Mouse (Mus musculus) layer of hippocampus, adult 9-10 months (tissue): Measurements from ENCODE around the gene Cnbd2.

Experiments used
- DNase-seq: peaks from one replicate; pipeline ENCODE4 v3.0.0; 2022; ENCODE audit warnings: low spot score

Cnbd2 gene

DNA sequence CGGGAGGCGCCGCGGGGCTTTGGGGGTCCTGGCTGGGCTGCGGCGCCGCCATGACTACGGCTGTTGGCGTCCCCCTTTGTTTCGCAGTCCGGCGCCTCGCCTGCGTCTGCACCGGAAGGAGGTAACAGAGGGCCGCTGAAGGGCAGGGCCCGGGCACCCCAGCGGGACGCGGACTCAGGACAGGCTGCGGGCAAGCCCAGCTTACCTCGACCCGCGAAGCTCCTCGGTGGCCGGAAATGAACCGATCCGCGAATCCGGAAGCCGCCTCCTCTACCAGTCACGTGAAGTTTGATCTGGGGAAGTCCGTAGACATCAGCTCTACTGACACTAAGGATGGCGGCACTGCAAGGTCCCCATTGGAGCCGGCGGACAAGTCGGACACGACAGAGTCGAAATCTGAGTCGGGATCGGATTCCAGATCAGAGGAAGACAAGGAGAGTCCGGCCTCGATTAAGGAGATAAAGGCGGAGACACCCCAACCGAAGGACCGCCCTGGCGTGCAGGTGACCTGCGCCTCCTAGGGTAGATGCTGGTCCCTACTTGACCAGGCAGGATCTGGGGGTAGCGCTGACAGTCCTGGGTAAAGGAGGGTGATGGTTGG, at the start of gene Cnbd2, which contains the start of gene Scand1:
TSS of gene Cnbd2 (plus strand) at position 3 of the 601 bp plus-strand sequence.
TSS of gene Scand1 (minus strand) at position 408 of the 601 bp plus-strand sequence.
- peak; percentile 61 for DNase-seq

DNA sequence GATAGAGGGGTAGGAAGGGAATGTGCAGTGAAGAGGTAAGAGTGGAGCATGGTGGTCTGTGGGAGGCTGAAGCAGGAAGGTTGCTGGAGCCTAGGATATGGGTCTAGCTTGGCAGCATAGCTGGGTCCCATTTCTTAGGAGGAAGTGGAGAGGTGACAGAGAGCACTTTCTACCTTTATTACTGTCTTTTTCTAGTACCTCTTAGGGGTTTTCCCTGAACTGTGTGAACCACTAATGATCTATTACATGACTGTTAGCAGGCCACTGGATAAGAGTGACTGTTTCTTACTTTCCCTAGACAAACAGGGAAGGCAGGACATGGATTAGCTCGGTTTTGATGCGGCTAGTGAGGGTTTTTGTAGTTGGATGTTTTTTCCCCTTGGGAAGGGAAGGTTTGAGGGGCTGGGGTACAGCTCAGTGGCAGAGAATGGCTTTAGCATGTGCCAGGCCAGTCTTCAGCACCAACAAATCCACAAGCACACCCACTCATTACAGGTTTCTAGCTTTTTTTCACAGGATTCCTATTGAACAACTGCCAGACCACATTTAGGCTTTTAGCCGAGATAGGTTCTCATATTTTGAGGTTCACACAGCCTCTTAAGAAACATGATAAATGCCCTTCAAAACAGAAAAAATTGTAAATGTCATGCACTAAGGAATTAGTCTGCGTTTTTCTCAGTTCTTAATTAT, 48.8 kb upstream of the Cnbd2 start:
- DNase-seq: no peak

DNA sequence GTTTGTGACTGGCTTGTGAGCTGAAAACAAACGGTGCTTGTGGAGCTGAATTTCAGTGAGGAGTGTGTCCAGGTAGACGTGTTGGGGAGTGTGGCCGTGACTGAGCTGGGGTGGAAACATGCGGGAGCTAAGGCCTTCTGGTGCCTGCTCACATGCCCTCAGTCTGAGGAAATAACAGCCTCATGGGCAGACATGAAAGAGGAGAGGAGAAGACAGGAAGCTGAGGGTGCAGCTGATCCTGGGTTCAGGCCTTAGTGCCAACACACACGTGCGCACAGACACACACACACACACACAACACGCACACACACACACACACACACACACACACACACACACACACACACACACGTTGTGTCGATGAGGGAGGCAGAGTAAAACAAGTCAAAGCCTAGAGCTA, 44.5 kb upstream of the Cnbd2 start:
- no peak for DNase-seq

DNA sequence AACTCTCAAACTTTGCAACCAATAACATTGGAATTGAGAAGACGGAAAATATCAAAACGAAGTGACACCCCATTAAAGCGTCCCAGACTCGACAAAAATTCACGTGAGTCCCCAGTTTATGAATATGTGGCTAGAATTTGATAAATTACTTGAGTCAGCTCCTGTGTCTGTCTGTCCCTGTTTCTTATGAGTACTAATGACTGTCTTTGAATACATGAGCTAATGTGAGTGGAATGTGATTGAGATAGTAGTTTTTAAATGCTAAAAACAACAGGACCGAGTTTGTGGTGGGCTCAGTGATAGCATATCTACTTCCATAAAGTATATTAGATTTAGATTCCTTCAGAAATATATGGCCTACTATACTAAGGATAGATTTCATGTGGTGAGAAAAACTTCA, 39.5 kb upstream of the Cnbd2 start:
- DNase-seq: no peak

DNA sequence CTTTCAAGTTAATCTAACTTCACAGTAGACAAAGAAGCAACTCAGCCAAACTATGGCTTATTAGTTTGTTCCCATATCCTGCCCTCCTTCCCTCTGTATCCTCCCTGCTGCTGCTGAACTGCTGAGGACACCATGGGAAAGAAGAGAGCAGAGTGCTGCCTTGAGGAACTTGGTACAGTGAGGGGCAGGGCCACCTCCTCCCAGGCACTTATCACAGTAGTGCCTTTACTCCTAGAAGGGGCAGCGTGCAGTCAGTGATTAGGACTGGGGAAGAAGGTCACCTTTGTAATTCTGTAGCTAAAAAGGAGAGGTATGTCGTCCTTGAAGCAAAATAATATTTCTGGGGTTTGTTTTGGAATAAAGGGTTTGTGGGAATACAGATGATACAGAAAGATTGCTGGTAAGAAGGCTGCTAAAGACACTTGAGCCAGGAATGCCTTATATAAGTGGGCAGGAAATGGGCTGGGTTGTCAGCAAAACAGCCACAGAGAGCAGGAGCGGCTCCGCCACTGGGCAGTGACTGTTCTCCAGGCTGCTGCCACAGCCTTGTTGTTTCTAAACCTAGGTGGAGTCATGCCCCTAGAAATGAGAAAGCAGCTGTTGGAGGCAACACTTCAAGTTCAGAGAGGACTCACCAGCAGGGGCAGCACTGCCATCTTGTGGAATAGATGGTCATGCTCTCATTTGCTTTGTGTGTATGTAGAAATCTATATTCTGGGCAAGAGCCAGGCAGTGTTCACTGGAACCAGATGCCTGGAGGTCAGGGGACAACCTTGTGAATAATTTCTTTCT, 33.7 kb upstream of the Cnbd2 start:
- peak; percentile 83 for DNase-seq

DNA sequence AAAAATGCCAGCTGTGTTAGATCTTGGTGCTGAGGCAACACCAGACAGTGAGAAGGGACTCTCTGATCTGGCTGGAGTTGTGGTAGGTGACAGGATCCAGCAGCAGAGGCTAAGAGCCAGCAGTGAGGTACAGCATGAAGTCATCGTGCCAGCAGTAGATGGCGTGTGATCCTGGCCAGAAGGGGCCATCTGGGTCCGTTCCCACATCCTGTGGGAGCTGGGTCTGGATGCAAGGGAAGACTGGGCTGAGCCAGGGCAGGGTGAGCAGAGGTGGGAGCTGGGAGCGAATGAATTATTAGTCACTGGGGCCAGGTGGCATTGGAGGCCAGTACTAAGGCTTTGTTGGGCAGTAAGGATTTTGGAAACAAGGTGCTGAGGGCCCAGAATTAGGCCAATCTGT, 30.9 kb upstream of the Cnbd2 start:
- DNase-seq: no peak

DNA sequence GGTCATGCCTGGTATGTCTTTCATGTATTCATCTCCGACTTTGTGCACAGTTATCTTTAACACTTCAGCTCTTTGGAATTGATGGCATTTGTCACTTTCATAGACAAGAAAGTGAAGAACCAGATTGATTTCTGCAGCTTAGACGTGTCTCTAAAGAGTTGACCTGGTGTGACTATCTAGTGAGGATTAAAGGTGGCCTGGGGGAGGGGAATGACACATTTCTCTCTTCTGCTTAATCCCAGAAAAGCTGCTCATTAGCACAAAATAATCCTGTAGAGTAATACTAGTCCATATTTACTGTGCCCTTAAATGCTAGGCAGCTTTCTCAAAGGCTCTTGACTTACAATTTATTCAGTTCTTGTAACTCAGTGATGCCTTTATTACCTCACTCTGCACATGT, 26.9 kb upstream of the Cnbd2 start:
- DNase-seq: no peak

DNA sequence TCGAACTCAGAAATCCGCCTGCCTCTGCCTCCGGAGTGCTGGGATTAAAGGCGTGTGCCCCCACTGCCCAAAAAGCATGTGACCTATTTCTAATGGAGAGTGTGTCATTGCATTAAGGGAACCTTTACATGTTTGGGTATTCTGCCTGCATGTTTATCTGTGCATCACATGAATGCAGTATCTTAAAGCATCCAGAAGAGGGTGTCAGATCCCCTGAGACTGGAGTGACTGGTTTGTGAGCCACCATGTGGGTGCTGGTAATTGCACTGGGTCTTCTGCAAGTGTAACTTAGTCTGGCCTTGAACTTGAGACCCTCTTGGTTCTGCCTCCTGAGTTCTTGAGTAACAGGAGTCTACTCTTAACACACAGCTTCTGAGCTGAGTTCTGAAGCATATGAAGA, 25.4 kb upstream of the Cnbd2 start:
- DNase-seq: no peak

DNA sequence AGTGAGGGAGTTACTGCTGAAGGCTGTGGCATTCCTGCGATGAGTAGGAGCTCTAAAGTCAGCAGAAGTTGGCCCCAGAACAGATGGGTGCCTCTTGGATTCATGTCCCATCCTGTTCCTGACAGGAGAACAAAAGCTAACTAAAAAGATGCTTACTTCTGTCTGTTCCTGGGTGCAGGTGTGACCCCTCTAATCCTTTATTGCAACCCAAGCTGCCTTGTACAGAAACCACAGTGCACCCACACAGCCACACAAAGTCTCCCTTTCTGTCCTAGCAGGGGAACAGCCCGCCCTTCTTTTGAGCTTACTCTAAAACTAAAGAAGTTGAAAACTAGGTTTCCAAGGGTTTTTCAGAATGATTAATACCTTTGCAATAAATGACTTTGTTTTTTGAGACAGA, 23.9 kb upstream of the Cnbd2 start:
- DNase-seq: no peak

DNA sequence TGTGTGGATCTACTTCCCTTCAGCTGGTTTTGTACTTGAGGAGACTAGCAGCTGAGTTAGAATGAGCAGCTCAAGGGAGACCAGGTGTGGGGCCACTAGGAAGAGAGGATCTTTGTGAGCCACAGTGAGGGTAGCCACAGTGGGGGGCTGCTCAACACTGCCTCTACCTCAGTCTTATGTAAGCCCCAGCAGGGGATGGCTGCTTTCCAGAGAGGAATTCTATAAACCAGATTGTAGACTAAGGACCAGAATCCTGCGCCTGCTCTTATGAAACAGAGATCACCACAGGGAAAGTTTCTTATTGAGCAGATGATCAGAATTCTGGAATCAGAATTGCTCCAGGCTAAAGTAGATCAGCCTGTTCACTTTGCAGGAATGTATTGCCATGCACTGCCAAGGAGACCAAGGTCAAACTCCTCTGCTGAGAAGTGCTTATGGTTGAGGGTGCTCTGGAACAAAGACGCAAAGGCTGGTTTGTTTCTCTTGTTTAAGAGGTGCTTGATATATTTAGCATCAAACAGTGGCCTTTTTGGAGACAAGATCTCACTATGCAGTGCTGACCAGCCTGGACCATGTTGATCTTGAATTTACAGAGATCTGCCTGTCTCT, 22.4 kb upstream of the Cnbd2 start:
- DNase-seq: no peak

DNA sequence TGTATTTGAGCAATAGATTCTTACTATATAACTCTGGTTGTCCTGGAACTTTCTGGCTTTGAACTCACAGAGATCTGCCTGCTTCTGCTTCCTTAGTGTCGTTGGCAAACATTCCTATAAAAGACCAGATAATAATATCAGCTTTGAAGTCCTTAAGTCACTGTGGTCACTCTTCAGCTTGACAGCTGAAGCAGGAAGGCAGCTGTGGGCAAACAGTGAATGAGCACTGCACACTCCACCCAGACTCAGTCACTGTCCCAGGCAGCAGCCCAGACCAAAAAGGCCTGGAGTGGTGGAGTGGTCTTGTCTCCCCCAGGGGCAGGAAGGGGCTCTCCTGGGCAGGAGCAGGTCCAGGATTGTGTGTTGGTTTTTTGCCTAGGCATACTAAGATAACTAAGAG, 20.1 kb upstream of the Cnbd2 start:
- DNase-seq: no peak

DNA sequence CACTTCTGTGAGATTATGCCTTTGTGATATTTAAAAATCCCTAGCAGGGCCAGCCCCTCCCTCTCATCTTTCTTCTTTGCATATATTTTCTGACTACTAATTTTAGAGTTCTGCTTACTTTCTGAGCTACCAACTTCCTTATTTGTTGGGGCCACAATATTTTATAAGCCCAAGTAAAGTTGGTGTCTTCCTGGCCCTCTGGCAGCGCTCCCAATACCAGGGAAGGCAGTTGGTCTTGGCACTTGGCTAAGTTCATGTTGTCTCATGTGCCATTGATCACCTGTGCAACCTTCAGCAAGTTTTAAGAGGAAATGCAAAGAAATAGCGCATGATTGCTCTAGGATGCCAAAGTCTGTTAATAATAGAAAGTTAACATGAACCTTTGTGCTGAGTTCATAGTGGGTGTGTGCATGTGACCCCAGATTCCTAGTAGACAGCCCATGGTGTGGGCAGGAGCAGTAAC, 16.5 kb upstream of the Cnbd2 start:
- no peak for DNase-seq

DNA sequence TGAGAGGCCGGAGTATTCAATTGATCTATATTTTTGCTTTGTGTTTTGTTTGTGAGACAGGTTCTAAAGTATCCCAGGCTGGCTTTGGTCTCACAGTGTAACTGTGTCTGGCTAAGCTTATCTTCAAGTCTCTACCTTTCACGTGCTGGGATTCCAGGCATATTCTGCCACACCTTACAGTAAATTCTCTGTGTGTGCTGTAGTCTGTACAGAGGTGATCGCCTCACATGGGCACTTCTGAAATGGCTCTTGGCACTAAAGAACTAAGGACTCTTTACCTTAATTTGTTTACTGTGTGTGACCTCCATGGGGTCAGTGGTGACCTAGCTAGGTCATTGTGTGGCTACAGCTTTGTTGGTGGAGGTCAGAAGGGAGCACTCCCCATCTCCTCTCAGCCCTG, 15.9 kb upstream of the Cnbd2 start:
- no peak for DNase-seq

DNA sequence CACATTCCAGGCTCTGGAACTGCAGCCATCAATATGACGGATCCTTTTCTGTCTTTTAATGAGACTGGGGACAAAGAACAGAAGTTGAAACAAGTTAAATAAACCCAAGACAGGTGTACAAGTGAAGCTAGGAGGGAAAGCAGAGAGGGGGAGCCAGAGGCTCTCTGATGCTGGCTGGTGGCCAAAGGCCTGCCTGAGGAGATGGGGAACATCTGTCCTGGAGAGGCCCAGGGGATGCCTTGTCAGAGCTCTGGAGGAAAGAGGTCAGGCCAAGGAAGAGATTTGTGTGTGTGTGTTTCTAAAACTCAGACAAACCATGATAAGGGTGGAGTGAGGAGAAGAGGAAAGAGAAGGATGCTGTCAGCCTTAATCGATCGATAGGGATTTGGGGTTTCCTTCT, 14.4 kb upstream of the Cnbd2 start:
- DNase-seq: no peak

DNA sequence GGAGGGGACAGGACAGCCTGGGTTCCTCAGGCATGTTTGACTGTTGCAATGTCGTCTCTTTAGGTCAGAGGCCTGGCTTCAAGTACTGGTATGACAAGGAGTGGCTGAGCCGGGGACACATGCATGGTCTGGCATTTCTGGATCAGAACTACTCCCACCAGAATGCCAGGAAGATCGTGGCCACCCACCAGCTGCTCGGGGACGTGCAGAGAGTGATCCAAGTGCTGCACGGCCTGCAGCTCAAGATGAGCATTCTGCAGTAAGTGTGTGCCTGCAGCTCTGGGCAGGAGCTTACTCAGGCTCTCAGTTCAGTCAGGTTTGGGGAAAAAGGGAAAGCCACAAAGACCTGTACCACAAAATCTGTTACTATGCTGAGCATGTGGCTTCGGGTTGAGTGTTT, 13.6 kb upstream of the Cnbd2 start:
- no peak for DNase-seq

DNA sequence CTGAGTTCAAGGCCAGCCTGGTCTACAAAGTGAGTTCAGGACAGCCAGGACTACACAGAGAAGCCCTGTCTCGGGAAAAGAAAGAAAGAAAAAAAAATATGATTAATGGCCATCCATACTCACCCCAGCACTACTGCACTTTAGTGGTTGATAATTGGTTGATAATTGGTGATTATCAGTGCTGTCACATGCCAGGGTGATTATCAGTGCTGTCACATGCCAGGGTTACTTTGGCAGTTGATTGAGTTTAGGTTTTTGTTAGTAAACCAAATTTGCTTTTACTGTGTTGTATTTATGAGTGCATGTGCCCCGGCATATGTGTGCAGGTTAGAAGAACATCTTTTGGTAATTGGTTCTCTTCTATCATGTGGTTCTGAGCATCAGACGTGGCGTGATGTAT, 10.0 kb upstream of the Cnbd2 start:
- no peak for DNase-seq

DNA sequence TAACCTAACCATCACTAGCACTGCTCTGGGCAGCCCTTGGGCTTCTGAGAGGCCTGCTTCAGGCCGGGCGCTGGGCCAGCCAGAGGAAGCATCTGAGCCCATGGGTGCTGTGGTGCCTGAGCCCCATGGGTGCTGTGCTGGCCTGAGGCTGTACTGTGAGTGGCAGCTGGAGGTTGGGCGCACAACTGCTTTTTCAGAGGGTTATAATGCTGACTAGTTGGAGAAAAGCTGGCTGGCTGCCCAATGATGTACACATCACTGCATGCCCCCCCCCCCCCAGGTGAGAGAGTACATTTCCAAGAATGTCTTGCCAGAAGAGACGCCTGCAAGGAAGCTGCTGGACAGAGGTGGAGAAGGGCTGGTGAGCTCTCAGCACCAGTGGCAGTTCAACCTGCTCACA, 7.7 kb upstream of the Cnbd2 start:
- DNase-seq: no peak

DNA sequence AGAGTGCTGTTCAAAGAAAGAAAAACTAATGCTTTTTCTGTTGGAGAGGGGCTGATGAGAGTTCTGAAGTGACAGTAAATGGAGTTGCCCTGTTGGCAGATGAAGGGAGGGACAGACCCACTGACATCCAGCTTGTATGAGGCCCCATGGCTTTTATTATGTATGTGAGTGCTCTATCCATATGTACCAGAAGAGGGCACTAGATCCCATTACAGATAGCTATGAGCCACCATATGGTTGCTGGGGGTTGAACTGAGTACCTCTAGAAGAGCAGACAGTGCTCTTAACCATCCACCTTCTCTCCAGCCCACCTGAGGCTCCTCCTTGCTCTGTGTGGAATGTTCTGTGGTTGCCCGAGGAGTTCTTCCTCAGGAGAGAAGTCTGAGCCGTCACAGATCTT, 6.3 kb upstream of the Cnbd2 start:
- DNase-seq: no peak

DNA sequence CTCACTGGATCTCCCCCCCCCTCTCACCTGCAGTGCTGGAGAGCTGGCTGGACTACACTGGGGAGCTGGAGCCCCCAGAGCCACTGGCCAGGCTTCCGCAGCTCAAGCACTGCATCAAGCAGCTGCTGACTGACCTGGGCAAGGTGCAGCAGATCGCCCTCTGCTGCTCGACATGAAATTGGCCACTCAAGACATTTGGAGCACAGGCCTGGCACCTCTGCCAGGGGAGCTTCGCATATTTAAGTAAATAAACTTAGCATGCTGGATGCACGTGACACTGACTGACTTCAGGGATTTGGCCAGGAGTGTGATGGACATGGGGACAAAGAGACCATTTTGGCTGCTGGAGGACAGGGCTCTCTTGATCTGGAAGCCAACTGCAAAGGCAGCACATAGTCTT, 4.8 kb upstream of the Cnbd2 start:
- no peak for DNase-seq

DNA sequence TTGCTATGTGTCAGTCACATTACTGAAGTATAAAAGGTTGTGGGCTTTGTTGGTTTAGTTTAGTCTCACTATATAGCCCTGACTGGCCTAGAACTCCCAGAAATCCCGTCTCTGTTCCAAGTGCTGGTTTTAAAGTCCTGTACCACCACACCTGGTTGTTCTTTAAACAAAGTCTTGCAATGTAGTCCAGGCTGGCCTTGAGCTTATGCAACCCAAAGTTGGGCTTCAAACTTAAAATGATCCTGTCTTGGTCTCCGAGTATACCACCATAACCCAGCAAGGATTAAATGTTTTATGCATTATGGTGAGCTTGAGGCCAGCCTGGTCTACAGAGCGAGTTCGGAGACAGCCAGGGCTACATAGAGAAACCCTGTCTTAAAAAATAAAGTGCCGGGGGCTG, 2.2 kb upstream of the Cnbd2 start:
- no peak for DNase-seq

DNA sequence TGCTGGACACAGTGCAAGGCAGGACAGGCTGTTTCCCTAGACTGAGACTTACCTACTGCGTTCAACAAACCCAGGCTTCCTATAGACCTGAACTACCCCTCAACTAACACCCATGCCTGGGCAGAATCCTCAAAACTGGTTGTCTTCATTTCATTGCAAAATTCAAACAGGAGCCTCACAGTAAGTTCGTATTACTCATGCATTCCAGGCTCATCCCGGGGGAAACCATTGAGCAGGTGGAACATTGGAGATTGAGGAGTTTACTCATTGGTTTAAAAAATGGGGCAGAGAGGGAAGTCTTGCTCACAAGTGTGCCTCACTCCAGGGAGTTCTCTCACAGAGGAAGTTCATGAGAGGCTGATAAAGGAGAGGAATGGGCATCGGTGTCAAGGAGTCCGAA, 1.6 kb upstream of the Cnbd2 start:
- no peak for DNase-seq

DNA sequence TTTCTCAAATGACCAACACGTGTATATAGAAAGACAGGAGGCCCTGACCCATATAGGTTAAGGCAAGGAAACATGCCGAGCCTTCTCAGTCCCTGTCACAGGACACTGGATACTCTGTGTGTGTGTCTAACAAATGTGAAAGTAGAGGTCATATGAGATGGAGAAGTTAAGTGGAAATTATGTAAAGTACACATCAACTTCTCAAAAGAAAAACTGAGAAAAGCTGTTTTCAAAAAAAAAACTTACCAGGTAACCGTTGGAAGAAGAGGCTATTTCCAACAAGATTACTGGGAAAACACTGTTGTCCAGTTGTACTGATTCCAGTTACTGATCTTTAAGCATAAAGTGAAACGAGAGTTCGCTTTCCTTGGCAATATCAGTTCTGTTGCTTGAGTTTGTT, 1.2 kb upstream of the Cnbd2 start:
- DNase-seq: no peak

DNA sequence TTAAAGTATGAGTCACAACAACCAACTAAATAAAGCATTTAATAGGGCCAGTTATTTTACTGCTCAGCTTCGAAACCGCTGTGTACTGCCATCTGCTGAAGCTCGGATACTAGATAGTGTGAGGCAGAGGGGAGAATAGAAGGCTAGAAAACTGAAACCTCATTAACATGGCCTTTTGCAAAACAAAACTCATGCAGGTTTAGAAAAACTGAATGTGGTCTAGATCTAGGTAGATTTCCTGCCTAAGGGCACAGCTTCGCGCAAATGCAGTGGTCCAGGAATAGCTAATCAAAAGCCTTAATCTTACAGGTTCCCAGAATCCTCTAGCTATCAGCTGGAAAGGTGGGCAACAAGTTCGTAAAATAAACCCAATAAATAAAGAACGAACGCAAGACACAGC, 658 bp upstream of the Cnbd2 start:
- no peak for DNase-seq
